Mouse (Mus musculus) embryonic facial prominence, embryonic 14.5 days (tissue): ENCODE measurements around the gene Tbc1d9b. TPM values are rescaled to one million over a fixed set of nuclear protein-coding genes. Genes with fewer than 3 reads are reported as not detected.

Source experiments
- ATAC-seq: fragments of 200-750 bp; cut with Nextera tagmentation; 2 replicates; pipeline ENCODE4 v1.8.0; 2017; ENCODE audit warnings: low read depth, moderate number of reproducible peaks, moderate TSS enrichment
- DNase-seq: peaks from one replicate; pipeline ENCODE4 v3.0.0-alpha.2; 2015; ENCODE audit warnings: low spot score
- H3K27ac ChIP-seq: fragments of 300-500 bp; sonication (generic); replicated peaks from 2 replicates; pipeline ENCODE4 v1.5.1; 2014; ENCODE audit warnings: low read depth, mild to moderate bottlenecking, low read length, moderate library complexity
- H3K27me3 ChIP-seq: fragments of 300-500 bp; sonication (generic); replicated peaks from 2 replicates; pipeline ENCODE4 v1.6.1; 2014; ENCODE audit warnings: low read length; ENCODE audit not compliant: control insufficient read depth, insufficient read depth
- H3K36me3 ChIP-seq: fragments of 300-500 bp; sonication (generic); 2 replicates; pipeline ENCODE4 v1.6.1; 2014; ENCODE audit warnings: low read length, mixed read lengths; ENCODE audit not compliant: control insufficient read depth, insufficient read depth
- H3K4me1 ChIP-seq: fragments of 300-500 bp; sonication (generic); 2 replicates; pipeline ENCODE4 v1.6.1; 2014; ENCODE audit warnings: antibody characterized with exemption, low read length; ENCODE audit not compliant: control insufficient read depth, insufficient read depth
- H3K4me2 ChIP-seq: fragments of 300-500 bp; sonication (generic); 2 replicates; pipeline ENCODE4 v1.6.1; 2014; ENCODE audit warnings: low read depth, mild to moderate bottlenecking, low read length, moderate library complexity, mixed read lengths
- H3K4me3 ChIP-seq: fragments of 300-500 bp; sonication (generic); 2 replicates; pipeline ENCODE4 v1.5.1; 2014; ENCODE audit warnings: low read depth, mild to moderate bottlenecking, low read length
- H3K9ac ChIP-seq: fragments of 300-500 bp; sonication (generic); 2 replicates; pipeline ENCODE4 v1.6.1; 2014; ENCODE audit warnings: low read depth, mild to moderate bottlenecking, low read length, moderate library complexity, mixed read lengths
- H3K9me3 ChIP-seq: fragments of 300-500 bp; sonication (generic); 2 replicates; pipeline ENCODE4 v1.6.1; 2016; ENCODE audit warnings: low read length; ENCODE audit not compliant: control insufficient read depth
- WGBS: fragments of 180-500 bp; shearing (Covaris S2); extraction: QIAGEN DNeasy Blood & Tissue Kit; methylation state at CpG from one replicate; pipeline ENCODE4 v1.1.7; 2014; 5-methylcytosine and 5-hydroxymethylcytosine counted together
- polyA plus RNA-seq: library from polyadenylated mRNA; unstranded; fragments of >200 nt; fragmentation: Nextera tagmentation; extraction: Ambion mirVana; gene quantifications from 2 replicates; pipeline ENCODE4 v1.2.1, GENCODE M21; 2014

Gene Tbc1d9b
- 40.1 and 44.0 TPM in 2 replicates for polyA plus RNA-seq

- Histone ChIP-seq H3K4me1 (0 out of 2 replicates have a peak, but pooled peaks cover 8% of the 10 kb centered on the region), H3K9me3 (no peaks in the 10 kb centered on the region), H3K4me3 (peak within 1 kb of the TSS; percentile 96), H3K27ac (peak within 1 kb of the TSS; percentile 82), H3K4me2 (peak within 1 kb of the TSS; percentile 77), H3K9ac (peak within 1 kb of the TSS; percentile 100), H3K27me3 (no peaks in the 10 kb centered on the region), H3K36me3 (peaks cover 9% of the 10 kb centered on the region)
- under 1% methylated on average over 34 of the region's 77 CpGs for WGBS
- DNase-seq (peak; percentile 92), ATAC-seq (peak; percentile 96)
These were observed at the start of gene Tbc1d9b for GRCm38 (mm10) chr11:50130811-50131766. Gene Tbc1d9b (plus strand): TSS chr11:50131396.

- no peak overlapping the region for H3K4me3 ChIP-seq
- no peak overlapping the region for H3K27ac ChIP-seq
- no peaks in the 10 kb centered on the region for H3K4me1 ChIP-seq
- WGBS, result 84% methylated on average over 3 of the region's 3 CpGs
- H3K9me3 ChIP-seq, result no peaks in the 10 kb centered on the region
- peaks cover 39% of the 10 kb centered on the region for H3K36me3 ChIP-seq
- no peaks in the 10 kb centered on the region for H3K27me3 ChIP-seq
- H3K4me2 ChIP-seq, result no peak overlapping the region
- ATAC-seq, result no peak
- DNase-seq, result no peak
- no peak overlapping the region for H3K9ac ChIP-seq
These were observed 45.0 kb upstream of the Tbc1d9b start for GRCm38 (mm10) chr11:50086211-50086610.

- no peaks in the 10 kb centered on the region for H3K4me1 ChIP-seq
- H3K4me2 ChIP-seq, result no peak overlapping the region
- H3K36me3 ChIP-seq, result peaks cover 54% of the 10 kb centered on the region
- DNase-seq (no peak), ATAC-seq (no peak)
- no peak overlapping the region for H3K27ac ChIP-seq
- H3K9ac ChIP-seq, result no peak overlapping the region
- no peaks in the 10 kb centered on the region for H3K27me3 ChIP-seq
- no peaks in the 10 kb centered on the region for H3K9me3 ChIP-seq
- WGBS, result 91% methylated on average over 1 of the region's 1 CpGs
- H3K4me3 ChIP-seq, result no peak overlapping the region
These were observed 41.4 kb upstream of the Tbc1d9b start for GRCm38 (mm10) chr11:50089840-50090239.

GRCm38 (mm10) chr11:50090982-50091675 is 40.1 kb upstream of the Tbc1d9b start:
- H3K4me3 ChIP-seq, result no peak overlapping the region
- WGBS, result 62% methylated on average over 5 of the region's 5 CpGs
- H3K36me3 ChIP-seq, result peaks cover 59% of the 10 kb centered on the region
- no peaks in the 10 kb centered on the region for H3K27me3 ChIP-seq
- DNase-seq (no peak), ATAC-seq (no peak)
- no peak overlapping the region for H3K4me2 ChIP-seq
- H3K27ac ChIP-seq, result no peak overlapping the region
- no peak overlapping the region for H3K9ac ChIP-seq
- no peaks in the 10 kb centered on the region for H3K4me1 ChIP-seq
- no peaks in the 10 kb centered on the region for H3K9me3 ChIP-seq

GRCm38 (mm10) chr11:50091681-50092080 is 39.5 kb upstream of the Tbc1d9b start:
- Histone ChIP-seq H3K27ac (no peak overlapping the region), H3K36me3 (peaks cover 58% of the 10 kb centered on the region), H3K4me2 (no peak overlapping the region), H3K4me3 (no peak overlapping the region), H3K9me3 (no peaks in the 10 kb centered on the region), H3K4me1 (no peaks in the 10 kb centered on the region), H3K9ac (no peak overlapping the region), H3K27me3 (no peaks in the 10 kb centered on the region)
- no peak for ATAC-seq
- no peak for DNase-seq

- no peaks in the 10 kb centered on the region for H3K9me3 ChIP-seq
- H3K4me1 ChIP-seq, result no peaks in the 10 kb centered on the region
- H3K27me3 ChIP-seq, result no peaks in the 10 kb centered on the region
- no peak overlapping the region for H3K4me3 ChIP-seq
- no peak overlapping the region for H3K9ac ChIP-seq
- no peak overlapping the region for H3K27ac ChIP-seq
- no peak for ATAC-seq
- DNase-seq, result no peak
- no peak overlapping the region for H3K4me2 ChIP-seq
- H3K36me3 ChIP-seq, result peaks cover 59% of the 10 kb centered on the region
- WGBS, result 88% methylated on average over 9 of the region's 9 CpGs
These were observed 35.5 kb upstream of the Tbc1d9b start for GRCm38 (mm10) chr11:50095661-50096060.

- no peaks in the 10 kb centered on the region for H3K27me3 ChIP-seq
- no peak overlapping the region for H3K9ac ChIP-seq
- H3K4me3 ChIP-seq, result no peak overlapping the region
- DNase-seq (no peak), ATAC-seq (no peak)
- no peaks in the 10 kb centered on the region for H3K9me3 ChIP-seq
- H3K4me1 ChIP-seq, result no peaks in the 10 kb centered on the region
- no peak overlapping the region for H3K27ac ChIP-seq
- 90% methylated on average over 6 of the region's 6 CpGs for WGBS
- H3K4me2 ChIP-seq, result no peak overlapping the region
- H3K36me3 ChIP-seq, result peaks cover 50% of the 10 kb centered on the region
These were observed 34.1 kb upstream of the Tbc1d9b start for GRCm38 (mm10) chr11:50097091-50097490.

- H3K9me3 ChIP-seq, result no peaks in the 10 kb centered on the region
- no peak overlapping the region for H3K27ac ChIP-seq
- no peaks in the 10 kb centered on the region for H3K4me1 ChIP-seq
- no peak overlapping the region for H3K4me2 ChIP-seq
- no peaks in the 10 kb centered on the region for H3K27me3 ChIP-seq
- peak; percentile 15 for DNase-seq
- peaks cover 43% of the 10 kb centered on the region for H3K36me3 ChIP-seq
- no peak overlapping the region for H3K9ac ChIP-seq
- no peak for ATAC-seq
- no peak overlapping the region for H3K4me3 ChIP-seq
- WGBS, result 78% methylated on average over 8 of the region's 8 CpGs
These were observed 32.2 kb upstream of the Tbc1d9b start for GRCm38 (mm10) chr11:50098961-50099481.
